Mouse (Mus musculus) duodenum, adult 2 months (tissue): Measurements from ENCODE around the gene Brca1. TPM values are rescaled to one million over a fixed set of nuclear protein-coding genes. Genes with fewer than 3 reads are reported as not detected.

Source experiments
- polyA plus RNA-seq: library from polyadenylated mRNA; depleted of rRNA; stranded (reverse); fragments of >200 nt; gene quantifications from 2 replicates; pipeline ENCODE4 v1.2.3, GENCODE M21; 2012; ENCODE audit warnings: low replicate concordance; rRNA removed

The Brca1 gene
- 0.20 and 0.68 TPM in 2 replicates for polyA plus RNA-seq

GRCm38 (mm10) chr11:101551751-101552475, at the start of gene Brca1, which contains the start of gene Nbr1:
Brca1 (minus strand) TSS chr11:101551955.
Nbr1 (plus strand) TSS chr11:101552149.

DNA sequence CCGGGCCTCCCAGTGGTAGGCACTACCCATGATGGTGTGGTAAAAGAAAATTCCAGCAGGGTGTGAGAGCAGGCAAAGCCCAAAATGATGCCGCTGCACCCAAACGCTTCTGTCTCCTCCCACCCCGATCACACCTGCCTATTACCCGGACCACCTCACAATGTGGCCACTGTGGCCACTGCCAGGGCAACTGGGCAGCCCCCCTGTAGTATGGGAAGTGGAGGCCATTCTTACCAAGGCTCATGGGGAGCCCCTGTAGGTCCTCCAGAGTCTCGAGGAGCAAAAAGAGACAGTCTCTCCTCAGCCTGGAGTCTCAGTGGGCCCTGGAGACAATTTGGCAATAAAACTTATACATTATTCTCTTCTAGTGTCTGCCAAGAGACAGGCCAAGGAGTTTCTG, 47.4 kb upstream of the Brca1 start, which contains the start of gene Gm11634:
Gene Gm11634 (minus strand): TSS at position 101 of the 400 bp plus-strand sequence.

GRCm38 (mm10) chr11:101582054-101583035, 30.6 kb upstream of the Brca1 start, which contains the start of gene Tmem106a:
Tmem106a (plus strand) TSS chr11:101582242.

GRCm38 (mm10) chr11:101465869-101466551, 85.7 kb downstream of the Brca1 start, which contains the start of gene Vat1:
Vat1 (minus strand) TSS chr11:101466230.

DNA sequence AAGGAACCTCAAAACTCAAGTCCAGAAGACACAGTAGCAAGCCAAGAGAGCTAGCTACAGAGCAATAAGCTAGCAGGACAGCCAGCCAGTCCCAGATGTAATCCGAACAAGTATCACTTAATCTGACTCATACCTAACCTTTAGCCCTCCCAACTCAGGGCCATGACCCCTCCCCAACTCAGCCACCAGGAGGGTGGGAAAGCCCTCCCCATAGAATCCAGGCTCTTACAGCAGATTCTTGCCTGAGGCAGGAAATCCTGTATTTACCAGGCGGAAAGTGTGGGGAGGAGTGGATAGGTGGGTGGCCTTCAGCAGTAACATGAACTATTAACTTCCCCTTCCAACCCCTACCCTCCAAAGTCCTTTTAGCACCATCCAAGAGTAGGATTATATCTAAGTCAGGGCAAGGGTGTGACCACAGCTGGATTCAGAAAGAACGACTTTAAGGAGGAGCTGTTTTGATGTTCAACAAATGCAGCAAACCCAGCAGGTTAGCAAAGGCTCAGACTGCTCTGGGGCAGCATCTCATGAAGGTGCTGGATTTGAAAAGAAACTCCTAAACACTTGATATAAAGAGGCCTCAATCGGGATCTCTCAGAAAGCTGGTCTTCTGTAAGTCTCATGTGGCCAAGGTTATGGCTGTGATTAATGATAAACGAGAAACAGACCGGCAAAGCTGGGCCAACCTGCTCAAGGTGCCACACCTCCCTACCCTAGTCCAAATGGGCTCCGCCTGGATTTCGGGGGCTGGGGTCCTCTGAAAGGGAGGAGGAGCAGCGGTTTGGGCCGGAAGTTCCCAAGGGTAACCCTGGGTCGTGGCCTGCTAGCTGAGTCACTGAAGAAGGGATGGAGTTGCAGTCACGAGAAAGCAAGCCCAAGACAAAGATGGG, 87.3 kb downstream of the Brca1 start, which contains the start of gene Rnd2:
Gene Rnd2 (plus strand): TSS at position 789 of the 890 bp plus-strand sequence.

DNA sequence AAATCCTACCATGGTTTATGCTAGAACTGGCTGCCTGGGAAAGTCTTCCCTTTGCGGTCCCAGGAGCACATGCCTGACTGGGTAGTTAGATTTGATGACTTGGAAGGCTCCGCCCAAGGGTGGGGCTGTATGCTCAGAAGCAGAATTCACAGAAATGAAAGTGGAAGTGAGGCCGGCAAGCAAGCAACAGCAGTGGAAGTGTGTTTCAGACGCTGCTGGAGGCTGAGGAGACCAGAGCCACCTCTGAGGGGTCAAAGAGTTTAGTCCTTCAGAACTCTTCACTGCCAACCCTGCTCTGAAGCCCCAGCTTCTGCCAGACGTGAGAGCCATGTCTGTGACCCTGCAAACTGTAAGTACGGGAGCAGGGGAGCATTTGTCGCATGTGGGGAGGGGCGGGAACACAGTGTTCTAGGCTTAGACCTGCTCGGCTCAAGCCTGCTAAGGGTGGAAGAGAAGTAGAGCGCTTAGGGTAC, 103.4 kb downstream of the Brca1 start, which contains the start of gene Ifi35:
Gene Ifi35 (plus strand): TSS at position 134 of the 473 bp plus-strand sequence.

GRCm38 (mm10) chr11:101442127-101442693, 109.5 kb downstream of the Brca1 start, which contains the start of gene Rpl27:
Rpl27 (plus strand) TSS chr11:101442298.

Other genes starting within 250 kb of the Brca1 start
- gene Becn1, start 249.7 kb downstream of the Brca1 start, polyA plus RNA-seq: 87.7 and 128 TPM in 2 replicates
- gene Psme3, start 235.7 kb downstream of the Brca1 start, polyA plus RNA-seq: 22.3 and 29.3 TPM in 2 replicates
- 5.0 TPM in 2 replicates for gene Aoc2, start 226.9 kb downstream of the Brca1 start, polyA plus RNA-seq
- gene Aoc3, start 221.3 kb downstream of the Brca1 start, polyA plus RNA-seq: 5.4 and 11.8 TPM in 2 replicates
- gene G6pc, start 184.4 kb downstream of the Brca1 start, polyA plus RNA-seq: 9.9 and 11.1 TPM in 2 replicates
- 13.6 TPM in 2 replicates for gene Aarsd1, start 134.3 kb downstream of the Brca1 start, polyA plus RNA-seq
- gene Gm27029, start 127.2 kb downstream of the Brca1 start, polyA plus RNA-seq: 0.11 TPM in 1 of 2 replicates, not detected in the other
- gene Rundc1, start 126.9 kb downstream of the Brca1 start, polyA plus RNA-seq: 18.1 and 22.8 TPM in 2 replicates
- 0.34 and 2.0 TPM in 2 replicates for gene Ptges3l, start 126.6 kb downstream of the Brca1 start, polyA plus RNA-seq
- gene Rpl27, start 109.7 kb downstream of the Brca1 start, polyA plus RNA-seq: 134 and 144 TPM in 2 replicates
- gene Ifi35, start 103.5 kb downstream of the Brca1 start, polyA plus RNA-seq: 61.7 and 136 TPM in 2 replicates
- 23.1 and 34.7 TPM in 2 replicates for gene Rnd2, start 87.0 kb downstream of the Brca1 start, polyA plus RNA-seq
- gene Vat1, start 85.7 kb downstream of the Brca1 start, polyA plus RNA-seq: 170 and 324 TPM in 2 replicates
- gene Nbr1, start 194 bp upstream of the Brca1 start, polyA plus RNA-seq: 74.9 and 83.4 TPM in 2 replicates
- gene Tmem106a, start 30.3 kb upstream of the Brca1 start, polyA plus RNA-seq: 96.7 and 179 TPM in 2 replicates
- not detected in 2 replicates for gene Gm11634, start 47.3 kb upstream of the Brca1 start, polyA plus RNA-seq
- gene Rdm1, start 75.2 kb upstream of the Brca1 start, polyA plus RNA-seq: 11.4 and 13.6 TPM in 2 replicates
- 6.5 and 16.5 TPM in 2 replicates for gene Arl4d, start 113.6 kb upstream of the Brca1 start, polyA plus RNA-seq
- 4.6 and 5.8 TPM in 2 replicates for gene Dhx8, start 181.0 kb upstream of the Brca1 start, polyA plus RNA-seq
- gene Etv4, start 233.4 kb upstream of the Brca1 start, polyA plus RNA-seq: 1.5 and 10.3 TPM in 2 replicates